Mouse (Mus musculus): ENCODE measurements at regions not wholly inside any gene's neighbourhood (a gene's known extent, or its start where the extent isn't known, plus 50 kb on each side); places are given as distances from the start of the nearest gene placed in this dataset.

GRCm38 (mm10) chr4:52265196-52265595, 173.8 kb upstream of the Smc2 start:
- no peak for DNase-seq

- DNase-seq: no peak
Measured at GRCm38 (mm10) chr4:52282458-52282857, 156.6 kb upstream of the Smc2 start.

GRCm38 (mm10) chr4:52284909-52285308, 154.1 kb upstream of the Smc2 start:
- no peak for DNase-seq

GRCm38 (mm10) chr4:52293676-52294075, 145.4 kb upstream of the Smc2 start:
- DNase-seq: no peak

GRCm38 (mm10) chr4:52299226-52299625, 139.8 kb upstream of the Smc2 start:
- DNase-seq: no peak

- DNase-seq: no peak
Measured at GRCm38 (mm10) chr4:52301653-52302052, 137.4 kb upstream of the Smc2 start.

- DNase-seq: no peak
Measured at GRCm38 (mm10) chr4:52324300-52324699, 114.7 kb upstream of the Smc2 start.

- DNase-seq: peak in 1 of 2 experiments; percentile 16
Measured at GRCm38 (mm10) chr4:52331361-52331951, 107.6 kb upstream of the Smc2 start.

GRCm38 (mm10) chr4:52336365-52337017, 102.6 kb upstream of the Smc2 start:
- peak; percentile 3 to 6 for DNase-seq

- no peak for DNase-seq
Measured at GRCm38 (mm10) chr4:52341245-52341644, 97.8 kb upstream of the Smc2 start.

GRCm38 (mm10) chr4:52361751-52362150, 77.3 kb upstream of the Smc2 start:
- no peak for DNase-seq

- DNase-seq: no peak
Measured at GRCm38 (mm10) chr4:52365866-52366265, 73.2 kb upstream of the Smc2 start.

- DNase-seq: no peak
Measured at GRCm38 (mm10) chr4:52368527-52368926, 70.5 kb upstream of the Smc2 start.
